Mouse (Mus musculus) lung, postnatal 36 days (tissue): ENCODE measurements around the gene Pfpl.

Experiments used
- DNase-seq: peaks from one replicate; pipeline ENCODE4 v3.0.0; 2022; ENCODE audit warnings: mixed read lengths

Gene Pfpl

DNA sequence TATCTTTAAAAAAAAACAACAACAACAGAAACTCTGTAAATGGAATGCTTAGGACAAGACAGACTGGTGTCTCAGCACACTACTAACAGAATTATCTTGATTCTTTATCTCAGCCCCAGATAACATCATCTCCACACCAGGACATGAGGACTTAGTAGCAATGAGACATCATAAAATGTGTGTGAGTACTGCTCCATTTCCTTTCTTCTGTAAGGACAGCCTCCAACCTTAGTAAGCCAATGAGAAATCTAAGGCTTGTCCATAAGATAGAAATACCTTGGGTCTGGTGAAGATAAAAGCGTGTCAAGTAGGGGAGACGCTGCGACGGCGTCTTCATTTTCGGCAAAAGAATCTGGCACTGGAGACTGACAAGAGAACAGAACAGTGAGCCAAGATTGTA, at the start of gene Pfpl:
Gene Pfpl, plus strand, starts transcription at position 301 of the 400 bp plus-strand sequence.
- DNase-seq, result no peak

DNA sequence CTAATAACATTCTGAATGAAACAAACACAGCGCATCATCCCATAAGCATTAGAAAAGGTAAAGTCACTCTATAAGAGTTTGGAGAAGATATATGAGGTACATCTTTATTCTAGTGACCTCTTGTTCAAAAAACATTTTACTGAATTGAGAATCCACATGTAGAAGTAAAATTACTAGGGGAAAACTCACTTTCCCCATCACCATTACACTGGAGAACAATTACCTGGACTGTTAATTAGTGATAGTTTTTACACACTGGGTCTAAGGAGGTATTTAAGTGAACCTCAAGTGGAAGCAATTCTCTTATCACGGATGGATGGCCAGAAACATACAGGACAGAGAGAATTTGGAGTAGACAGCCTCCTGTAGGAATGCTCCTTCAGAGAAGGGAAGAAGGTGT, 40.7 kb upstream of the Pfpl start, which contains the start of gene Olfr1440:
Gene Olfr1440, plus strand, starts transcription at position 301 of the 400 bp plus-strand sequence.
- no peak for DNase-seq

DNA sequence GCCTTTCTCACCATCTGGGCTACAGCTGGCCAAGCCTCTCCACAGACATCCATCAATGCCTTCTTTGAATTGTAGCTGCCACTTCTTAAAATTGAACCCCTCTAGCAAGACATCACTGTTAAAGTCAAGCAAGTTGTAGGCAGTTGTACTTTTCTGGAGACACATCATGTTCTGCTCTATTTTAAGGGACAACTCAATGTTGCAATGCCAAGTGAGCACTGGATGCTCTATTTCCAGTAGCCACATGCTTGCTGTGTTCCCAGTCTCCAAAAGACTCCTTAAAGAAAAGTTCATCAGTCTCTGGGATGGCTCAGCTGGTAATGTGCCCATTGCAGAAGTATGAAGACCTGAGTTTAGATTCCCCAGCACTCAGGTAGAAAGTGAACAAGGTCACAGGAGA, 14.0 kb upstream of the Pfpl start:
- DNase-seq, result no peak

GRCm38 (mm10) chr19:12417361-12417760, 10.3 kb upstream of the Pfpl start, which contains the start of gene Olfr1441:
Gene Olfr1441 (plus strand): TSS chr19:12417433.
- no peak for DNase-seq

DNA sequence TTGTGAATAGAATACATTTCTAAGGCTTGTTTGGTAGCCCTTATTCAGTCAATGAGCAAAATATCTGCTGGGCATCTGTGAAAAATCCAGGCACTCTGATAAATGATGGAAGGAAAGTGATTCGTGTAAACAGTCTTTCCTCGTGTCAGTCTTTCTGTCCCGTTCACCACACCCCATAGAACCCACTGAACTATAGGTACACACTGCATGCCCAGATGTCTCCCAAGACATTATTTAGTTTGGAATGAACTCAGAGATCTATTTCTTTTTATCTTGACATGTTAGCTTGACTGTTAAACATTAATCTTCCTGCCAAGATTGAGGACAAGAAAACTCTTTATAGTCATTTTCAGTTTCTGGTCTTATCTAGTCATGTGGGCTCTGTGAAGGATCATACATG, 9.4 kb upstream of the Pfpl start:
- DNase-seq, result no peak

GRCm38 (mm10) chr19:12420555-12420954, 7.2 kb upstream of the Pfpl start:
- DNase-seq, result no peak

DNA sequence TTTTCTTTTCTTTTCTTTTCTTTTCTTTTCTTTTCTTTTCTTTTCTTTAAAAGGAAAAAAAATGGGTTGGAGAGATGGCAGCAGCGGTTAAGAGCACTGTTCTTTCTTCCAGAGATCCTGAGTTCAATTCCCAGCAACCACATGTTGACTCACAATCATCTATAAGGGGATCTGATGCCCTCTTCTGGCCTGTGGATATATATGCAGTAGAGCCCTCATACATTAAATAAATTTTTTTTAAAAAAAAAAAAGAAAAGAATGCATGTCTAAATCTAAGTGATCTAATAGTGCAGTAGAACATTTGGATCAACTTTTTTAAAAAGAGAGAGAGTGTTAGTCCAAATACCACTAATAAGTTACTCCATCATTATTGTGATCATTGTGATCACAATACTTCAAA, 6.0 kb upstream of the Pfpl start:
- DNase-seq, result no peak

GRCm38 (mm10) chr19:12427101-12427500, 604 bp upstream of the Pfpl start:
- DNase-seq, result no peak

GRCm38 (mm10) chr19:12433033-12433432, 5.3 kb downstream of the Pfpl start:
- peak; percentile 82 for DNase-seq

- peak; percentile 53 for DNase-seq
These were observed 7.3 kb downstream of the Pfpl start for GRCm38 (mm10) chr19:12435011-12435416.

- DNase-seq, result peak; percentile 46
These were observed 8.2 kb downstream of the Pfpl start for GRCm38 (mm10) chr19:12435750-12436524.

DNA sequence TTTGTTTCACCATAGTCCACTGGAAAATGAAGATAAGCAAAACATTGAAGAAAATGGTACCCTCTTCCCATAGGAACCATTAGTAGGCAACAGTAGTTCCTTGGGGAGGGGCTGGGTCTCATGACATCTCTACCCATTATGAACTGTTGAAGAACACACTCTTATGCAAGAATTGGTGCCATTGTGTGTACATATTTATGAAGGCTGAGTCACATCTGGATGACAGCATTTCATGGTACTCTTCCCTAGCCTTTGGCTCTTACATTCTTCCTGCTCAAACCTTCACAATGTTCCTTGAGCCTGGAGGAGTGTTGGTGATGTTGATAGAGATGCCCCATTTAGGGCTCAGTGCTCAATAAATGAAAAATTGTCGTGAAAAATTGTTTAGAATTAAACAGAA, 11.9 kb downstream of the Pfpl start:
- peak; percentile 45 for DNase-seq

- DNase-seq, result peak; percentile 44
These were observed 12.5 kb downstream of the Pfpl start for GRCm38 (mm10) chr19:12440103-12440725.

DNA sequence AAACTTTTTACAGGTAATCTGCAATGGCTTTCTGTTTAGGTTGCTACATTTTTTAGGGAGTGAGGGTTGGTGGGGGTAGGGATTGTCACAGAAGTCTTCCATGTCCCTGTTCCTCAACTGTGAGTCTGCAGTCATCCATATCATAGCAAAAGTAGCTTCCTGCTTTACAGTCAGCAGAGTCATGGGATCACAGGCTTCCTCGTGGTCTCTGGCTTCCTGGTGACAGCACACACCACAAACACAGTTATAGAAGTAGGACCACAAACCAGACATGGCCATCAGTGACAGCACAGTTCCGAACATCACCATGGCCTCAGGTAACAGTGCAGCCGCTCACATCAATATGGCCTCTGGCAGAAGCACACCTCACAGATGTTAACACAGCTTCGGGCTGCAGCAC, 14.9 kb downstream of the Pfpl start:
- DNase-seq, result peak; percentile 58

- DNase-seq, result peak; percentile 67
These were observed 17.3 kb downstream of the Pfpl start for GRCm38 (mm10) chr19:12445014-12445413.

- peak; percentile 47 for DNase-seq
These were observed 29.8 kb downstream of the Pfpl start for GRCm38 (mm10) chr19:12457401-12458066.

- no peak for DNase-seq
These were observed 31.8 kb downstream of the Pfpl start for GRCm38 (mm10) chr19:12459516-12459915.

GRCm38 (mm10) chr19:12460282-12461249, 32.9 kb downstream of the Pfpl start, which contains the start of gene Mpeg1:
Gene Mpeg1 (plus strand): TSS chr19:12460779.
- DNase-seq, result no peak

DNA sequence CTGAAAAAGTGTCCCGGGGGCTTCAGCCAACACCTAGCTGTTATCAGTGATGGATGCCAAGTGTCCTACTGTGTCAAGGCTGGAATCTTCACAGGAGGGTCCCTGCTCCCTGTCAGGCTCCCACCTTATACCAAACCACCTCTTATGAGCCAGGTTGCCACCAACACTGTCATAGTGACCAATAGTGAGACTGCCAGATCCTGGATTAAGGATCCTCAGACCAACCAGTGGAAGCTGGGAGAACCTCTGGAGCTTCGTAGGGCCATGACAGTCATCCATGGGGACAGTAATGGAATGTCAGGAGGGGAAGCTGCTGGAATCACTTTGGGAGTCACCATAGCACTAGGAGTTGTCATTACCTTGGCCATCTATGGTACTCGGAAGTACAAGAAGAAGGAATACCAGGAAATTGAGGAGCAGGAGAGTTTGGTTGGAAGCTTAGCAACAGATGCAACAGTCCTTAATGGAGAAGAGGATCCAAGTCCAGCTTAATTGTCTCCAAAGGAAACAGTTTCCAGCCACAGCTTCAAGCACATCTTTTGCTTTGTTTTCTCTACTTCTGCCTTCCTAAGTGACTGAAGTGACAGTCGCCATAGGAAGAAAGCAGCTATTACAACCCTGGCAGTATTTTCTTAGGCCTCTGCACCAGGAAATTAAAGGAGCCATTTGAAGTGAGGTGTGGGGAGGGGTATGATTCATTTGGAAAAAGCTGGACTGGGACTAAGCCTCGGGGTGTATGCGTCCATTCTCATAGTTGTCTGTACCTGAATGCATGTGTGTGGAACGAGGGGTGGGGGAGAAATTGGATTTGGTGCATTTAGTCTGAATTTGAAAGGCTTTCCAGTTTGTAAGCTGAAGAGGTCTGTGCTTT, 35.4 kb downstream of the Pfpl start:
- DNase-seq, result no peak

DNA sequence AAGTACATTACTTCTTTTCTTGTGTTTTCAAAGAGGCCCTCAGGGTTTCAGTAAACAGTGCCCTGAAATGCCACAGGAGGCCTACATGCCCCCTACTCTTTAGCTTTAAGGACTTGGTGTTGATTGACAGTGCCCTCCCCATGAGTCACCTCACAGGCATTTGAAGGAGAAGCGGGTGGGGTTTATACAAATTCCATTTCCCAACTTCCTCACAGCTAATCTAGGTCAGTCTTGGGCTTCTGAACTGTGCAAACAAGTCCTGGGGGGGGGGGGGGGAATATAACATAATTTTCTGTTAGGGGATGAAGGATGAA, 36.0 kb downstream of the Pfpl start:
- peak; percentile 86 for DNase-seq

GRCm38 (mm10) chr19:12464127-12464526, 36.4 kb downstream of the Pfpl start:
- no peak for DNase-seq

- DNase-seq, result peak; percentile 79
These were observed 37.0 kb downstream of the Pfpl start for GRCm38 (mm10) chr19:12464674-12465073.
